Mouse (Mus musculus) intestine, embryonic 14.5 days (tissue): Measurements from ENCODE around the gene March9. TPM values are rescaled to one million over a fixed set of nuclear protein-coding genes. Genes with fewer than 3 reads are reported as not detected.

Source experiments
- ATAC-seq: fragments of 200-750 bp; cut with Nextera tagmentation; replicated peaks from 2 replicates; pipeline ENCODE4 v1.8.0; 2017; ENCODE audit warnings: low read depth, moderate number of reproducible peaks, moderate TSS enrichment, moderate library complexity; ENCODE audit not compliant: low FRiP score, low TSS enrichment
- DNase-seq: peaks from one replicate; pipeline ENCODE4 v3.0.0-alpha.2; 2018; ENCODE audit warnings: low spot score
- H3K27ac ChIP-seq: fragments of 300-500 bp; sonication (generic); 2 replicates; pipeline ENCODE4 v1.5.1; 2014; ENCODE audit warnings: low read depth, mild to moderate bottlenecking, control low read depth
- H3K27me3 ChIP-seq: fragments of 300-500 bp; sonication (generic); replicated peaks from 2 replicates; pipeline ENCODE4 v1.6.1; 2014; ENCODE audit warnings: low read length, control low read depth; ENCODE audit not compliant: control insufficient read depth, insufficient read depth
- H3K36me3 ChIP-seq: fragments of 300-500 bp; sonication (generic); 2 replicates; pipeline ENCODE4 v1.6.1; 2014; ENCODE audit warnings: low read length, control low read depth; ENCODE audit not compliant: control insufficient read depth, insufficient read depth
- H3K4me1 ChIP-seq: fragments of 300-500 bp; sonication (generic); replicated peaks from 2 replicates; pipeline ENCODE4 v1.6.1; 2014; ENCODE audit warnings: low read length, control low read depth, mixed read lengths; ENCODE audit not compliant: control insufficient read depth, insufficient read depth
- H3K4me2 ChIP-seq: fragments of 300-500 bp; sonication (generic); 2 replicates; pipeline ENCODE4 v1.6.1; 2014; ENCODE audit warnings: low read length
- H3K4me3 ChIP-seq: fragments of 300-500 bp; sonication (generic); 2 replicates; pipeline ENCODE4 v1.5.1; 2014; ENCODE audit warnings: low read depth, low read length, control low read depth, mixed read lengths
- H3K9ac ChIP-seq: fragments of 300-500 bp; sonication (generic); 2 replicates; pipeline ENCODE4 v1.6.1; 2014; ENCODE audit warnings: mild to moderate bottlenecking, low read length
- H3K9me3 ChIP-seq: fragments of 300-500 bp; sonication (generic); 2 replicates; pipeline ENCODE4 v1.6.1; 2016; ENCODE audit warnings: low read length, control low read depth; ENCODE audit not compliant: control insufficient read depth
- WGBS: fragments of 180-500 bp; shearing (Covaris S2); extraction: QIAGEN DNeasy Blood & Tissue Kit; methylation state at CpG from one replicate; pipeline ENCODE4 v1.1.7; 2014; 5-methylcytosine and 5-hydroxymethylcytosine counted together
- polyA plus RNA-seq: library from polyadenylated mRNA; unstranded; fragments of >200 nt; fragmentation: Nextera tagmentation; extraction: Ambion mirVana; gene quantifications from 2 replicates; pipeline ENCODE4 v1.2.1, GENCODE M21; 2014

March9 gene
- polyA plus RNA-seq, 1 experiment from 2014 or later = 1.4 TPM

DNA sequence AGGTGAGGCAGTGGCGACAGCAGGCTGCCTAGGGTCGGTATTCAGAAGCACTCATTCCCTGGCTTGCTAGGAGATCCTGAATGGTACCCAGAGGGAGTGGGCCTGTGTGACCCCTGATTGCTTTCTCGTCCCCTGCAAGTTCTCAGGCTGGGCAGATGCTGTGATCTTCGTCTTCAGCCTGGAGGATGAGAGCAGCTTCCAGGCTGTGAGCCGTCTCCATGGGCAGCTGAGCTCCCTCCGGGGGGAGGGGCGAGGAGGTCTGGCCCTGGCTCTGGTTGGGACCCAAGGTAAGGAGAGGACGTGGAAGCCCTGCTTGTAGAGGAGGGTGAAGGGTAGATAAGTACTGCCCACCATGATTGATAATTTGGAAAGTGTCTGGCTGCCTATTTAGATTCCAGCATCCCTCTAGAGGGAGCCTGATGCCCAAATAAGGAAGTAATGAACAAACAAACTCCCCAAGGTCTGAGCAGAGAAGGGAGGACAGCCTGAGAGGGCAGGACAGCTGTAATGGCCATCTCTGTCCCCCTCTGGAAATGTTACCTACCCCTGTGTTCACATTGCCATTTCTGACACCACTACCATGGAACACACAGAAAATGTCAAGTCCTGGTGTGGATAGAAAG, 23.4 kb upstream of the March9 start:
- Histone ChIP-seq H3K27me3 (peaks cover 74% of the 10 kb centered on the region), H3K4me3 (no peak overlapping the region), H3K4me1 (peaks cover 24% of the 10 kb centered on the region), H3K9ac (no peak overlapping the region), H3K36me3 (no peaks in the 10 kb centered on the region), H3K27ac (no peak overlapping the region), H3K4me2 (no peak overlapping the region), H3K9me3 (no peaks in the 10 kb centered on the region)
- ATAC-seq (no peak), DNase-seq (no peak)
- 27% methylated on average over 8 of the region's 8 CpGs for WGBS

DNA sequence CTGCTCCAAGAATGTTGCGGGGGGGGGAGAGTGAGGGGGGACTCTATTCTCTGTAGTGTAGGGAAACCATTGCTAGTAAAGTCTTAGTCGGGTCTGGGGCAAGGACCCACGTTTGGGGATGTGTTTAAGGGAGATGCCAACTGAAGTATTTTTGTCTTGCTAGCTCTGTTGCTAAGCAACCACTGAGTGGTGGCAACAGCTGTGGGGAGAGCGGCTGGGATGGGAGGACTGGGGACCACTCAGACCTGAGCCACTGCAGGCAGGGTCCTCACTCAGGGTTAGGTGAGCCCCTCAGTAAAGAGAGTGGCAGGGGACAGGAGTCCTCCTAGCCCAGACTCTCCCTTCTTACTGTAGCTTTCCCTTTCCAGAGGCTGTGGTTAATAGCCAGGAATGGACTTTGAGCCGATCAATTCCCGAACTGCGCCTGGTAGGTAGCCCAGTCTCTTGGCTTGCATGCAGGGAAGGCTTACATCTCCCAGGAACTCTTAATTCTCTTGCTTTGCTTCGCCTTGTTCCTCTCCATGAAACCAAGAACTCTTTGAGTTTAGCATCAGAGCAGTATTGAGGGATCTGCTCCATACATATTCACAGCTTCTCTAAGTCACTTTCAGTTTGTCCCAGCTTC, 22.1 kb upstream of the March9 start:
- no peaks in the 10 kb centered on the region for H3K36me3 ChIP-seq
- H3K27me3 ChIP-seq = peaks cover 77% of the 10 kb centered on the region
- H3K9me3 ChIP-seq = no peaks in the 10 kb centered on the region
- WGBS = 26% methylated on average over 8 of the region's 8 CpGs
- DNase-seq (no peak), ATAC-seq (no peak)
- H3K27ac ChIP-seq = no peak overlapping the region
- H3K4me1 ChIP-seq = peaks cover 27% of the 10 kb centered on the region
- no peak overlapping the region for H3K9ac ChIP-seq
- peak overlapping the region; percentile 17 for H3K4me3 ChIP-seq
- peak overlapping the region; percentile 50; the same call in 1 of the 2 replicates for H3K4me2 ChIP-seq

DNA sequence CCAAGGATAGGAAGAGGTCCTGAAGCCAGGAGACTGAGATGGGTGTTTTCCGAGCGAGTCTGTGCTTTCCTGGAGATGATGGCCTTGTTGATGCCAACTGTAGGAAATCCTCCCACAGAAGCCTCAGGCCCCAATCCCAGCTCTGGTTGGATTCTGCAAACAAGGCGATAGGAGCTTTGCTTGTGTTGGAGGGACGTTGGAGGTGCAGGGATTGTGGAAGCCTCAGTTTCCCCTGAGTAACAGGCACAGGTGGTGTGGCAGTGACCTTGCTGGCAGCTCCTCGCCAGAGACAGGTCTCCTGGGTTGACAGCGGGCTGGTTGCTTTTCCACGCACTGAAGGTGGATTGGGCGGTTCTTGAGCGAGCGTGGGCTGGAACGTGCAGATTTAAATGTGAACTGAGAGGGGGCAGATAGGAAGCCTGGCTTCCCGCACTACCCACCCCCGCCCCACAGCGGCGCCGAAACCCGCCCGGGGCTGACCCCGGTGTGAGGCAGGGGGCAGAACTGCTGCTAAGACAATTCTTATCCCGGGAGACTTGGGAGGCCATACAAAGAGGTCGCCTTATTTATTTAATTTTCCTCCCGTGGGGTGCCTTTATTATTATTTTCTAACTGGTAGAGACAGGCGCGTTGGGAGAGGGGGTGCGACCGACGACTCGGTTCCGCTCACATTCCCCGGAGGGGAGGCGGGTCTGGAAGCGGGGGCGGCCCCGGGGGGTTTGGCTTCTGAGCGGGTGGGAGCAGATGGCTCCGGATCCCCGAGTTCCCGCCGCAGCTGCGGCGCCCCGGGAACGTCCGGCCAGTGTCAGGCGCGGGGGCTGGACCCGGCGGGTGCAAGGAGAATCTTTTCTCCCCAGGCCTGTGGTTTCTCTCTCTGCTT, 21.2 kb upstream of the March9 start:
- H3K4me2 ChIP-seq = peak overlapping the region; percentile 50
- peaks cover 27% of the 10 kb centered on the region for H3K4me1 ChIP-seq
- no peaks in the 10 kb centered on the region for H3K36me3 ChIP-seq
- H3K4me3 ChIP-seq = peak overlapping the region; percentile 17
- ATAC-seq (no peak), DNase-seq (no peak)
- WGBS = 3% methylated on average over 48 of the region's 48 CpGs
- peak overlapping the region; percentile 14; the same call in 1 of the 2 replicates for H3K9ac ChIP-seq
- no peaks in the 10 kb centered on the region for H3K9me3 ChIP-seq
- no peak overlapping the region for H3K27ac ChIP-seq
- peaks cover 80% of the 10 kb centered on the region for H3K27me3 ChIP-seq

DNA sequence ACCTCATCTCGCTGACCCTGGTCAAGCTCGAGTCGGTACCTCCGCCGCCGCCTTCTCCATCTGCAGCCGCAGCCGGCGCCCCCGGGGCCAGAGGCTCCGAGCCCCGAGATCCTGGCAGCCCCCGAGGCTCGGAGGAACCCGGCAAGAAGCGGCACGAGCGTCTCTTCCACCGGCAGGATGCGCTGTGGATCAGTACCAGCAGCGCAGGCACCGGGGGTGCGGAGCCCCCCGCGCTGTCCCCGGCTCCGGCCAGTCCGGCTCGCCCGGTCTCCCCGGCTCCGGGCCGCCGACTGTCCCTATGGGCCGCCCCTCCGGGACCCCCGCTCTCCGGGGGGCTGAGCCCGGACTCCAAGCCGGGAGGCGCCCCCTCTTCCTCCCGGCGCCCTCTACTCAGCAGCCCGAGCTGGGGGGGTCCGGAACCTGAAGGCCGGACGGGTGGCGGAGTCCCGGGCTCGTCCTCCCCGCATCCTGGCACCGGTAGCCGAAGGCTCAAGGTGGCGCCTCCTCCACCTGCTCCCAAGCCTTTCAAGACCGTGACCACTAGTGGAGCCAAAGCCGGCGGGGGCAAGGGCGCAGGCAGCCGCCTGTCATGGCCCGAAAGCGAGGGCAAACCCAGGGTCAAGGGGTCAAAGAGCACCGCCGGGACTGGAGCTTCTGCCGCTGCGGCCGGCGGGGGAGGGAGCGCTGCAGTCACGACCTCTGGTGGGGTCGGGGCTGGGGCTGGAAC, 19.8 kb upstream of the March9 start:
- peak overlapping the region; percentile 42 for H3K4me3 ChIP-seq
- ATAC-seq (no peak; the same call in 1 of the 2 replicates), DNase-seq (peak; percentile 68)
- peak overlapping the region; percentile 92 for H3K4me2 ChIP-seq
- H3K27ac ChIP-seq = no peak overlapping the region
- H3K9me3 ChIP-seq = no peaks in the 10 kb centered on the region
- H3K4me1 ChIP-seq = peaks cover 27% of the 10 kb centered on the region
- no peaks in the 10 kb centered on the region for H3K36me3 ChIP-seq
- 3% methylated on average over 63 of the region's 70 CpGs for WGBS
- H3K27me3 ChIP-seq = peaks cover 89% of the 10 kb centered on the region
- H3K9ac ChIP-seq = peak overlapping the region; percentile 33

DNA sequence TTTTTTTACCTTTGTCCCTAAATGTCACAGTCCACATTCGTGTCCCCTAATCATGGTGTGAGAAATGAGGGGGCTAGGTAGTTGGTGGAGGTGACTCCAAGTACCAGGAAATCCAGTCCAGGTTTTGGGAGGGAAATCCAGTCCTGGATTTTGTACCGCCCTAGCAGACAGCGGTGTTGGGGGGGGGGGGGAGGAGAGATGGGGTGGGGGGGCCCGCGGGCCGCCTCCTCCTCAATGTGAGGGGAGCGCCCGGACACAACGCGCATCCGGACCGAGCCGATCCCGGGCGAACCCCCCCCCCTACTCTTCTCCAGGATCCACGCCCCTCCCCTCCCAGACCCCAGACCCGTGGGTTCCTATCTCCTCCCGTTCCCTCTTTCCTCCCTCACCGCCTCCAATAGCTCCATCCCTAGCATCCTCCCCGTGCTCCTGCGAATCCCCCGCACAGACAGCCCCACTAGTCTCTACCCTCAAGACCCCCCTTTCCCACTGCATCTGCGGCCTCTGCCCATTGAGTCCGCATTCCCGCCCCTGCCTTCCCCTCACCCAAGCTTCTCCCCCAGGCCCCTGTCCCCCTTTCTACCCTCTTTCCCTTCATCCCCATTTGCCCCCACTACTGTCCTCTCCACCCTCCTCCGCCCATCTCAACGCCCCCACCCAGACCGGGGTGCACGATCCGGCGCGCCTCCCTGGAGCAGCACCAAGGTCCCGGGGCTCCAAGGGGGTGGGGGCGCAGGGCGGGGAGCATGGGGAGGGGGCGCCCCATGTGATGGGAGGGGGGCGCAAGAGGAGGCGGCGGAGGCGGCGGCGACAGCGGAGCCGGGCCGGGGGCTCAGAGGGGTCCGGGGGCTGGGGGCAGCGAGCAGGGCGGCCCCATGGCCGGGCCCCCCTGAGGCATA, 18.9 kb upstream of the March9 start:
- Histone ChIP-seq H3K9ac (peak overlapping the region; percentile 33), H3K9me3 (no peaks in the 10 kb centered on the region), H3K36me3 (no peaks in the 10 kb centered on the region), H3K4me1 (peaks cover 27% of the 10 kb centered on the region), H3K4me2 (peak overlapping the region; percentile 92), H3K27ac (no peak overlapping the region), H3K27me3 (peaks cover 87% of the 10 kb centered on the region), H3K4me3 (peak overlapping the region; percentile 42)
- under 1% methylated on average over 42 of the region's 49 CpGs for WGBS
- peak; percentile 80 for DNase-seq
- ATAC-seq = peak; percentile 36; the same call in 1 of the 2 replicates

DNA sequence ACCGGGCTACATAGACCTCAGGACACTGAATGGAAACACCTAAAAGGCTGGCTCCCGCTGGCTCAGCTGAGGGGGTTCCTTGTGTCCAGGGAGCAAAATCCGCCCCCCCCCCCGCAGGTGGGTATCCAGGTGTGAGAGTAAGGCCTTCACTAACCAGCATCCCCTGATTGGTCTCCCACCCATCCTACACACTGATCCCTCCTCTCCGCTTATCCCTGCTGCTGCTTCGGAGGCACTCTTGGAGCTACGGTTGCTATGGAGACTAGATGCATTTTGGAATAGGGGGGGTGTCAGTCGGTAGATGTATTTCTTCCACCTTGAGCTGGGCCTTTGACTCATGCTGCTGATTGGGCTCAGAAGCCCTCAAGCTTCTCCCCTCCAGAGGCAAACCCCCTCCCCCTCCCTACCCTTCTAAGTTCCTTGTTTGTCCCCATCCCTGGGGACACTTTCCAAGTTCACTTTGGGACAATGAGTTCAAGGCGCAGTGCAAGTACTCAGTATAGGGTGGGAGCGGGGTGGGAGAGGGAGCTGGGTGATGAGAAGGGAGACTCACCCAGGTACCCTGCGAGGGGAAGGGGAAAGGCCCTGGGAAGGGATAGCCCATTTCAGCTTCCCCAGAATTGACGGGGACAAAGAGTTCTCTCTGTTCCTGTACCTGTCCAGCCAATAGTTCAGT, 18.2 kb upstream of the March9 start:
- H3K27ac ChIP-seq = no peak overlapping the region
- H3K9me3 ChIP-seq = no peaks in the 10 kb centered on the region
- 5% methylated on average over 12 of the region's 12 CpGs for WGBS
- peaks cover 79% of the 10 kb centered on the region for H3K27me3 ChIP-seq
- H3K36me3 ChIP-seq = no peaks in the 10 kb centered on the region
- peaks cover 27% of the 10 kb centered on the region for H3K4me1 ChIP-seq
- H3K9ac ChIP-seq = no peak overlapping the region
- H3K4me3 ChIP-seq = peak overlapping the region; percentile 42; the same call in 1 of the 2 replicates
- peak overlapping the region; percentile 92 for H3K4me2 ChIP-seq
- DNase-seq = no peak
- no peak for ATAC-seq

DNA sequence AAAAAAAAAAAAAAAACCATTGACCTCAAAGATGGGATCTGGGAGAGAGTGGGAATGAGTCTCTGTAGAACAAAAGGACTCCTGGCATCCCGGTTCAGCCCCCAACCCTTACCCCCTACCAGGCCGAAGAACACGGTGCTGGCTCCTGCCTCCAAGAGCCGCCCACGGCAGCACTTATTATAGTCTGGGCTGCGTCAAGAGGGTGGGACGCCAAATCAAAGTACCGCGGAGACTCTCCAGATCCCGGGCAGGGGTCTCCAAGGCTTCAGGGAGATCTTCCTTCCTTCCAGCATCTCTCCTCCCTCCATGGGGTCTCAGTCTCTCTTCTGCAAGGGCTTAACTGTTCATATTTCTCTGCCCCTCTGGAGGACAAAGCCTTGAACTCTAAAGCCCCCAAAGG, 17.5 kb upstream of the March9 start:
- Histone ChIP-seq H3K4me1 (peaks cover 27% of the 10 kb centered on the region), H3K27ac (no peak overlapping the region), H3K4me3 (no peak overlapping the region), H3K27me3 (peaks cover 73% of the 10 kb centered on the region), H3K9ac (no peak overlapping the region), H3K36me3 (no peaks in the 10 kb centered on the region), H3K9me3 (no peaks in the 10 kb centered on the region), H3K4me2 (no peak overlapping the region)
- DNase-seq (no peak), ATAC-seq (no peak)
- WGBS = 0% methylated on average over 10 of the region's 10 CpGs
